Mouse (Mus musculus) intestine, embryonic 16.5 days (tissue): ENCODE measurements around the gene Spata7. TPM values are rescaled to one million over a fixed set of nuclear protein-coding genes. Genes with fewer than 3 reads are reported as not detected.
A peak's percentile ranks its signal among the peaks of the same experiment; 100 is the strongest.

ENCODE experiments used
- ATAC-seq: fragments of 200-750 bp; cut with Nextera tagmentation; 2 replicates; pipeline ENCODE4 v1.8.0; 2017; ENCODE audit warnings: moderate TSS enrichment, moderate library complexity
- H3K27ac ChIP-seq: fragments of 300-500 bp; sonication (generic); 2 replicates; pipeline ENCODE4 v1.5.1; 2014; ENCODE audit warnings: mild to moderate bottlenecking, low read length
- H3K27me3 ChIP-seq: fragments of 300-500 bp; sonication (generic); replicated peaks from 2 replicates; pipeline ENCODE4 v1.6.1; 2014; ENCODE audit warnings: low read length, control low read depth, mixed read lengths; ENCODE audit not compliant: control insufficient read depth, insufficient read depth
- H3K36me3 ChIP-seq: fragments of 300-500 bp; sonication (generic); 2 replicates; pipeline ENCODE4 v1.6.1; 2014; ENCODE audit warnings: low read length, control low read depth; ENCODE audit not compliant: control insufficient read depth, insufficient read depth
- H3K4me1 ChIP-seq: fragments of 300-500 bp; sonication (generic); 2 replicates; pipeline ENCODE4 v1.6.1; 2014; ENCODE audit warnings: low read length, control low read depth, mixed read lengths; ENCODE audit not compliant: control insufficient read depth, insufficient read depth
- H3K4me2 ChIP-seq: fragments of 300-500 bp; sonication (generic); 2 replicates; pipeline ENCODE4 v1.6.1; 2014; ENCODE audit warnings: low read depth, low read length, control low read depth
- H3K4me3 ChIP-seq: fragments of 300-500 bp; sonication (generic); 2 replicates; pipeline ENCODE4 v1.5.1; 2014; ENCODE audit warnings: mild to moderate bottlenecking, low read length
- H3K9ac ChIP-seq: fragments of 300-500 bp; sonication (generic); 2 replicates; pipeline ENCODE4 v1.6.1; 2014; ENCODE audit warnings: low read depth, low read length
- H3K9me3 ChIP-seq: fragments of 300-500 bp; sonication (generic); 2 replicates; pipeline ENCODE4 v1.6.1; 2016; ENCODE audit warnings: low read length, control low read depth; ENCODE audit not compliant: control insufficient read depth
- WGBS: fragments of 180-500 bp; shearing (Covaris S2); extraction: QIAGEN DNeasy Blood & Tissue Kit; methylation state at CpG from one replicate; pipeline ENCODE4 v1.1.7; 2014; 5-methylcytosine and 5-hydroxymethylcytosine counted together
- polyA plus RNA-seq: library from polyadenylated mRNA; unstranded; fragments of >200 nt; fragmentation: Nextera tagmentation; extraction: Ambion mirVana; gene quantifications from 2 replicates; pipeline ENCODE4 v1.2.1, GENCODE M21; 2015

Spata7 gene
- polyA plus RNA-seq, 1 experiment from 2014 or later, result 8.6 TPM

DNA sequence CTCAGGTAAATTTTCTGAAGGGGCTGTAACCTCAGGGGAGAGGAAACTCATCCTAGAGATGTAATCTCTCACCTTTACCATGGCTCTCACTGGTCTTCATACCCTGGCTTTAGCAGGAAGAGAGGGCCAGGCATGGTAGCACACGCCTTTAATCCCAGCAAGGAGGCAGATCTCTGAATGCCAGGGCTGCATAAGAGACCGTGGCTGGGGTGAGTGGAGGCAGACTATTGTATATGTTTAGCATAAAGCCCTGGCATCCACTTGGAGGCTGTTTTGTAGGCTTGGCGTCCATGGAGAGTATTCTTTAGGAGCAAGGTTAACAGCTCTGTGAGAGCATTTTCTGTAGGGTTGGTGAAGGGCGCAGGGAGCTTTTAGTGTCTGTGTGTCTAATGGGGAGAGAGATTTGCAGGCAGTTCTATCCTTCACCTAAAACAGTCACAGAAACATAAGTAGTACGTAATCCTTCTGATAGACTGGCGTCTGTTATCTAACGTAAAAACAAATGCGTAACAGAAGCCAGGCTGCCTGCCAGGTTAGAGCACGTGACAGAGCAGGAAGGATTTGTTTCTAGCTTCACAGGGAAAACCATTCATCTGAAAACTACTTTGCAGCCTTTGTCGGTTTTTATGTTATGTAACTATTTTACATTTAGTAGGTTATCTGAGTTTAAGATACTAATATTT lies 40.3 kb downstream of the Spata7 start:
- no peaks in the 10 kb centered on the region for H3K36me3 ChIP-seq
- H3K9me3 ChIP-seq, result no peaks in the 10 kb centered on the region
- no peak overlapping the region for H3K27ac ChIP-seq
- ATAC-seq, result no peak
- 41% methylated on average over 10 of the region's 10 CpGs for WGBS
- no peak overlapping the region for H3K4me3 ChIP-seq
- no peaks in the 10 kb centered on the region for H3K27me3 ChIP-seq
- no peak overlapping the region for H3K4me2 ChIP-seq
- no peak overlapping the region for H3K9ac ChIP-seq
- H3K4me1 ChIP-seq, result no peaks in the 10 kb centered on the region

DNA sequence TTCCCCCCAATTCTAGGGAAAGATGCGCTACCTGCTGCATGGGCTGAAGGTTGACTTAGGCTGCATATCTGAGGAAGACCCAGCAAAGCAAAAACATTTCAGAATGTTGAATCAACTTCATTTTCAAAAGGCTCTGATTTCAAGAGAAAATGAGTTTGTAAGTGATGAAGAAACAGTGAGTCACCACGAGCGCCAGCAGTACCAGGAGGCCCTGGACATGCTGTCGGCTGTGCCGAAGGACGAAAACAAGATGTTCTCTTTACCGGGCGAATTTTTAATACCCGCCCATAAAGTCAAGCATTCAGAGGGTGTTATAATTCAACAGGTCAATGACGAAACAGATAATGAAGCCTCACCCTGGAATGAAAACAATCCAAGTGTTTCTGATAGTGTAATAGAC lies 41.1 kb downstream of the Spata7 start:
- WGBS, result 76% methylated on average over 10 of the region's 10 CpGs
- ATAC-seq, result no peak
- H3K4me3 ChIP-seq, result no peak overlapping the region

DNA sequence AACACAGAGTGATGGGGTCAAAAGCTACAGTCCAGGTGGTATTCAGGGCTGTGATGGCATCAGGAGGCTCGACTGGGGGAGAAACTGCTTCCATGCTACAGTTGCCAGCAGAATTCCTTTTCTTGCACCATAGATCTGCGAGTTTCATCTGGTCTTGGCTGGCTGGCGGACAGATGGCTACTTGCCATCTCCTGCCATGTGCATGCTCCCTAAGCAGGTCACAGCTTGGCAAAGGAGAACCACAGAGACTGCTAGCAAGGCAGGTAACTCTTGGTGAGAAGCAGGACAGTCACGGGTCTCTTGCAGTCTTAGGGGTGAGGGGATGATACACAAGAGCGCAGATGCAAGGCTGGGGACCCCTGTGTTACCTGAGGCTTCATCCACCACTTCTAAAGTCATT lies 41.9 kb downstream of the Spata7 start:
- Histone ChIP-seq H3K27ac (no peak overlapping the region), H3K9me3 (no peaks in the 10 kb centered on the region), H3K9ac (no peak overlapping the region), H3K27me3 (no peaks in the 10 kb centered on the region), H3K4me3 (no peak overlapping the region), H3K36me3 (no peaks in the 10 kb centered on the region), H3K4me1 (no peaks in the 10 kb centered on the region), H3K4me2 (no peak overlapping the region)
- WGBS, result 87% methylated on average over 5 of the region's 5 CpGs
- ATAC-seq, result no peak

More for the DNA sequence above, 41.1 kb downstream of the Spata7 start:
- no peak overlapping the region for H3K9ac ChIP-seq
- no peaks in the 10 kb centered on the region for H3K36me3 ChIP-seq
- no peaks in the 10 kb centered on the region for H3K4me1 ChIP-seq
- H3K27ac ChIP-seq, result no peak overlapping the region
- H3K4me2 ChIP-seq, result no peak overlapping the region
- no peaks in the 10 kb centered on the region for H3K27me3 ChIP-seq
- H3K9me3 ChIP-seq, result no peaks in the 10 kb centered on the region

DNA sequence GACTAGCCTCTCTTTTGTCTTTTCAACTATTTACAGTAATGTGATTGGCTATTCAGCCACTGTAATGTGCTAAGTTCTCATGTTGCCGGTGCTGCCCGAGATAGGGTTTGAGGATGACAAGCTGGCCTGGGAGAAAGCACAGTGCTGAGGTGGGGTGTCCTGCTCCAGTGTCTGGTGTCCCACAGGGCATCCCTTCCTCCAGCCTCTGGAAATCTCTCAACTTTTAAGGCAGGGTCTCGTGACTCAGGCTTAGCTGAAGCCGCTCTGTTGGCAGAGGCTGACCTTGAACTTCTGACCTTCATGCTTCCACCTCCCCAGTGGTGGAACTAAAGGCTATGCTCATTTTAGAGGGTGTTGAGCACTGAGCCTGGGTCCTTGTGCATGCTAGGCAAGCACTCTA lies 42.5 kb downstream of the Spata7 start:
- 75% methylated on average over 4 of the region's 4 CpGs for WGBS

DNA sequence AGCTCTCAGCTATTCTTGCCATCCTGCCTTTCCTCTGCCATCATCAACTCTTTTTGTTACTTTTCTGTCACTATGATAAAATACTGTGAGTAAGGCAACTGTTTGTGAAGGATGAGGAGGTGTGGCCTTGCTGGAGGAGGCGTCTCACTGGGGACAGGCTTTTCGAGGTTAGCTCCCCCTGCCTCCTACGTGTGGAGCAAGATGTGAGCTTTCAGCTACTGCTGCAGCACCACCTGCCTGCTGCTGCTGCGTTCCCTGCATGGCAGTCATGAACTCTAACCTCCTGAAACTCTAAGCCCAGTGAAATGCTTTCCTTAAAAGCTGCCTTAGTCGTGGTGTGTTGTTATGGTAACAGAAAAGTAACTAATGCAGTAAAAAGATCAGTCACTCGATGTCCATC lies 45.9 kb downstream of the Spata7 start:
- no peak overlapping the region for H3K4me2 ChIP-seq
- H3K9me3 ChIP-seq, result no peaks in the 10 kb centered on the region
- ATAC-seq, result no peak
- H3K4me3 ChIP-seq, result no peak overlapping the region
- 62% methylated on average over 6 of the region's 6 CpGs for WGBS
- H3K36me3 ChIP-seq, result no peaks in the 10 kb centered on the region
- H3K27me3 ChIP-seq, result no peaks in the 10 kb centered on the region
- H3K9ac ChIP-seq, result no peak overlapping the region
- no peaks in the 10 kb centered on the region for H3K4me1 ChIP-seq
- H3K27ac ChIP-seq, result no peak overlapping the region

More for the DNA sequence above, 42.5 kb downstream of the Spata7 start:
- Histone ChIP-seq H3K4me3 (no peak overlapping the region), H3K27me3 (no peaks in the 10 kb centered on the region), H3K4me1 (no peaks in the 10 kb centered on the region), H3K4me2 (no peak overlapping the region), H3K27ac (no peak overlapping the region), H3K9me3 (no peaks in the 10 kb centered on the region), H3K36me3 (no peaks in the 10 kb centered on the region), H3K9ac (no peak overlapping the region)
- no peak for ATAC-seq

DNA sequence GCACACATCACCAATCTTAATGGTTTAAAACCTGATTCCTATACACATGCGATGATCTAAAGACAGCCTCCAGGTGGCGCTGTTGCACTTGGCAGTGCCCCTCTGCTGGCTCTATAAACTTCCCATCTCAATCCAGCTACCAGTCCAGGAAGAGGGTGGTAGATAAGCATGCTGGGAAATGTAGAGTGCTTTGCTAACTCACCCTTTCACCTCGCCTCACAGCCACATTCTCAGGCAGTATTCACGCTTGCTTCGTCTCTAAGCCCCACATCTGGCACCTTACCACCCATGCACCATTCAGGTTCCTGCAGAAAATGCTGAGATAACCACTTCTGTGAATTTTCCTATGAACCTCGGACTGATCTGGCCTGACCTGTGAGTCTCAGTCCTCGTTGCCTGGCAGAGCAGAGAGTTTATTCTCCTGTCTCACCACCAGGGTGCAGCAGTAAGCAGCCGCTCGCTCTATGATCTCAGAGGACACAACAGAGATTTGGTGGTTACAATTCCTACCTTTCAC lies 46.7 kb downstream of the Spata7 start:
- peak overlapping the region; percentile 57 for H3K9ac ChIP-seq

DNA sequence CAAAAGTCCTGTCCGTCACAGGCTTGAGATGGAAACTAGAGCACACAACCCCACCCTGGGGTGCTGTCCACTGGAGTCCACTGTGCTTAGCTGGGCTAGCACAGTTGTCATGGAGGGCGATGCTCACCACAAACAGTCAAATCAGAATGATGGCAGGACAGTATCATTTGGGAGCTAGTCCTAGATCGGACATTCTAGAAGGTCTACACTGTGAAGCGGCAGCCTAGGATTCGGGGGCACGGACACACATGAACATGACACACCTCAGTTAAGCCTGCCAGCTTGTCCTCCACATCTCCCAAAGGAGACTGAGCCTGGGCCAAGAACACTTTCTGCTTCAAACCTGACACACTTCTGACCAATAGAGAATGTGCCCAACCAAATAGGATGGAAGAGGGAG lies 48.9 kb downstream of the Spata7 start:
- H3K4me2 ChIP-seq, result no peak overlapping the region
- H3K9me3 ChIP-seq, result no peaks in the 10 kb centered on the region
- no peak overlapping the region for H3K4me3 ChIP-seq
- 96% methylated on average over 6 of the region's 6 CpGs for WGBS
- H3K27me3 ChIP-seq, result no peaks in the 10 kb centered on the region
- 0 out of 2 replicates have a peak, but pooled peaks cover 5% of the 10 kb centered on the region for H3K36me3 ChIP-seq
- ATAC-seq, result no peak
- no peaks in the 10 kb centered on the region for H3K4me1 ChIP-seq
- H3K27ac ChIP-seq, result no peak overlapping the region
- H3K9ac ChIP-seq, result no peak overlapping the region

More for the DNA sequence above, 46.7 kb downstream of the Spata7 start:
- H3K27ac ChIP-seq, result peak overlapping the region; percentile 50; the same call in 1 of the 2 replicates
- no peaks in the 10 kb centered on the region for H3K4me1 ChIP-seq
- WGBS, result 18% methylated on average over 9 of the region's 9 CpGs
- peak overlapping the region; percentile 52 for H3K4me2 ChIP-seq
- no peaks in the 10 kb centered on the region for H3K9me3 ChIP-seq
- H3K36me3 ChIP-seq, result no peaks in the 10 kb centered on the region
- peak; percentile 95 for ATAC-seq
- no peaks in the 10 kb centered on the region for H3K27me3 ChIP-seq
- peak overlapping the region; percentile 35 for H3K4me3 ChIP-seq

DNA sequence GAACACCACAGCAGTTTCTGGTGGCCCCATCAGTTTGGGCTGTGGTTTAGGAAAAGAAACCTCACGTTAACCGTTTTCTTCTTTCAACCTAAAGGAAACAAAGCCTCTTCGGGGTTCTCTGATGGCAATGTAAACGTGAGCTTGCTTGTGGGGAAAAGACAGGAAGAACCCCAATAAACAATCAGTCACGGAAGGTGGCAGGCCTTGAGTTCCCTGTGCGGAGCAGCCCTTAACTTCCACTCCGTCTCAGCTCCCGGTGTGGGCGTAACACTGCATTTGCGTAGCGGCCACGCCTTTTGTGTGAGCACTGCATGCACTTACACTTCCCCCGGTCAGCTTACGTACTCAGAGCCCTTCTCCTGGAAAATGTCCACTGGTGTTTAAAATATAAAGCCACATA lies 49.4 kb downstream of the Spata7 start:
- H3K4me2 ChIP-seq, result no peak overlapping the region
- H3K4me3 ChIP-seq, result no peak overlapping the region
- no peak for ATAC-seq
- no peaks in the 10 kb centered on the region for H3K9me3 ChIP-seq
- no peaks in the 10 kb centered on the region for H3K27me3 ChIP-seq
- no peak overlapping the region for H3K27ac ChIP-seq
- no peak overlapping the region for H3K9ac ChIP-seq
- 0 out of 2 replicates have a peak, but pooled peaks cover 6% of the 10 kb centered on the region for H3K36me3 ChIP-seq
- 54% methylated on average over 14 of the region's 14 CpGs for whole genome bisulfite sequencing
- no peaks in the 10 kb centered on the region for H3K4me1 ChIP-seq

DNA sequence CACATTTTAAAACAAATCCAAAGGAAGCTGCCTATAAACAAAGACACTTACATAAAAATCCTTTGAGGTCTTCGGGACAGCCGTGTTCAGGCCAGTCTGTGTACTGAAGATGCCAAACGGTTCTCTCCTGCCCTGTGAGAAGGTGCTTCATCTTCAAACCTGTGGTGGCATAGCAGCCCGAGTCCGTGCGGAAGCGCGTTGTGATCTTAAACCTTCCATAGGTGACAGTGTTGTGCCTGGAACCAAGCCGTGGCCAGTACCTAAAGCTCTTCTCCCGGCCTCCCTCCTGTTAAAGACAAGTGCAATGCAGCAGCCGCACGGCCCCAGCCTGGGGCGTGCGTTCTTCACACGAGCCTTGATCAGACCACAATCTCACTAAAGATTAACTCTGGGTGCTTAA lies 51.9 kb downstream of the Spata7 start:
- Histone ChIP-seq H3K9me3 (no peaks in the 10 kb centered on the region), H3K4me2 (no peak overlapping the region), H3K36me3 (0 out of 2 replicates have a peak, but pooled peaks cover 6% of the 10 kb centered on the region), H3K9ac (no peak overlapping the region), H3K4me3 (no peak overlapping the region), H3K27ac (no peak overlapping the region), H3K27me3 (no peaks in the 10 kb centered on the region), H3K4me1 (no peaks in the 10 kb centered on the region)
- no peak for ATAC-seq
- WGBS, result 85% methylated on average over 15 of the region's 15 CpGs
